Mouse (Mus musculus) lung, postnatal 0 days (tissue): ENCODE measurements at regions not wholly inside any gene's neighbourhood (a gene's known extent, or its start where the extent isn't known, plus 50 kb on each side); places are given as distances from the start of the nearest gene placed in this dataset.

ENCODE experiments used
- CTCF ChIP-seq: IDR thresholded peaks from 2 replicates; pipeline ENCODE4 v1.5.1; 2016; ENCODE audit warnings: antibody characterized with exemption, mild to moderate bottlenecking
- EP300 ChIP-seq: IDR thresholded peaks from 2 replicates; pipeline ENCODE4 v1.6.1; 2016; ENCODE audit warnings: antibody characterized with exemption, mild to moderate bottlenecking, control low read depth

GRCm38 (mm10) chr13:52772081-52772480 lies 157.4 kb downstream of the Auh start:
- TF ChIP-seq CTCF: no peak
- no peak for TF ChIP-seq EP300
